Mouse (Mus musculus): ENCODE data around the gene Lgals8. TPM values are rescaled to one million over a fixed set of nuclear protein-coding genes. Genes with fewer than 3 reads are reported as not detected.
"Not testable (repeated sequence)": the region's sequence is repeated elsewhere in the genome, so short reads cannot be mapped to it uniquely, and the experiment has no call there.

Gene Lgals8
- polyA plus RNA-seq, 1 experiment = 35.9 TPM

DNA sequence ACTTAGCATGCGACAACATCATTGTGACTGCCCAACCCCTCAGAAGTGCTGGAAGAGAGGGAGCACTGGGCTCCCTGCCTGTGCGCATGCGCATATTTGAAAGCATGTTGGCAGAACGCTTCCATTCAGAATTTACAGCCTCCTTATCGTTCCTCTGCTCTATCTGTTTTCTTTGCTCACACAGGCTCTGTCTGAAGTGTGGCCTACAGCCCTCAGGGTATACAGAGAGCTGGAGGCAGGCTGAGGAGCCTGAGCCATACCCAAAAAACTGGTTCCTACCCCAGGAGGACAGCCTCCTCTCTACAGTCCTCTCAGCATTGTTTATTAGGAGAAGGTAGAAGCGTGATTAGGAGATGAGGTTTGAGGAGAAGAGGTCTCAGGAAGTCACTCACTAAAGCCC, 15.1 kb upstream of the Lgals8 start:
- peaks cover 11% of the 10 kb centered on the region for H3K4me1 ChIP-seq (replicated peaks; ENCODE audit: control insufficient read depth, insufficient read depth, low read length)
- no peaks in the 10 kb centered on the region for H3K36me3 ChIP-seq (ENCODE audit: control insufficient read depth, insufficient read depth, low read length)
- no peak for DNase-seq
- no peak overlapping the region for H3K4me3 ChIP-seq (ENCODE audit: control insufficient read depth, insufficient read depth, low read length)
- WGBS = 95% methylated on average over 6 of the region's 6 CpGs
- no peak overlapping the region for H3K27ac ChIP-seq (ENCODE audit: control insufficient read depth, insufficient read depth, low read length)
- TF ChIP-seq CTCF (IDR thresholded peaks at IDR 0.05; ENCODE audit: borderline replicate concordance, control insufficient read depth, extremely low read depth, insufficient read depth, low read length, poor library complexity) = no peak
- TF ChIP-seq POLR2A (IDR thresholded peaks at IDR 0.05; ENCODE audit: control insufficient read depth, extremely low read depth, insufficient read depth, low read length, poor library complexity) = no peak
- H3K27me3 ChIP-seq (ENCODE audit: control insufficient read depth, insufficient read depth, low read length) = no peaks in the 10 kb centered on the region

DNA sequence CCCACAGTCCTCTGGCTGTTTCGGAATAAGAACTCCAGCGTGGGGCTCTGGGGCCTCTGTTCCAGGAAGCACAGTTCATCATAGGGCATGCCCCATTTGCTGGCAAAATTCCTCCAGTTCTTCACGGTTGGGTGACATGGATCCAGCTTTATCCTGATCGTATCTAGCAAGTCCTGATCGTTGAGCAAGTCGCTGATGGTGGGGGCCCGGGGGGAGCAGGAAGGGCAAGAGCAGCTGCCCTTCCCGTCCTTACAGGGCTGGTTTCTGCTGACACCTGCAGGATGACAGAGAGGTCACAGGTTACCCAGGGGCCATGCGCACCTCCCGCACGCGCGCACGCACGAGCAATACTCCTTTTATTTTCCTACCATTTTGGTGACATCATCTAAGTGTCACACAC, 13.6 kb upstream of the Lgals8 start:
- DNase-seq = no peak
- no peaks in the 10 kb centered on the region for H3K36me3 ChIP-seq (ENCODE audit: control insufficient read depth, insufficient read depth, low read length)
- no peak overlapping the region for H3K27ac ChIP-seq (ENCODE audit: control insufficient read depth, insufficient read depth, low read length)
- H3K4me1 ChIP-seq (replicated peaks; ENCODE audit: control insufficient read depth, insufficient read depth, low read length) = peaks cover 11% of the 10 kb centered on the region
- H3K4me3 ChIP-seq (ENCODE audit: control insufficient read depth, insufficient read depth, low read length) = no peak overlapping the region
- 87% methylated on average over 15 of the region's 15 CpGs for WGBS
- H3K27me3 ChIP-seq (ENCODE audit: control insufficient read depth, insufficient read depth, low read length) = no peaks in the 10 kb centered on the region
- TF ChIP-seq CTCF (IDR thresholded peaks at IDR 0.05; ENCODE audit: borderline replicate concordance, control insufficient read depth, extremely low read depth, insufficient read depth, low read length, poor library complexity) (no peak), POLR2A (IDR thresholded peaks at IDR 0.05; ENCODE audit: control insufficient read depth, extremely low read depth, insufficient read depth, low read length, poor library complexity) (no peak)

DNA sequence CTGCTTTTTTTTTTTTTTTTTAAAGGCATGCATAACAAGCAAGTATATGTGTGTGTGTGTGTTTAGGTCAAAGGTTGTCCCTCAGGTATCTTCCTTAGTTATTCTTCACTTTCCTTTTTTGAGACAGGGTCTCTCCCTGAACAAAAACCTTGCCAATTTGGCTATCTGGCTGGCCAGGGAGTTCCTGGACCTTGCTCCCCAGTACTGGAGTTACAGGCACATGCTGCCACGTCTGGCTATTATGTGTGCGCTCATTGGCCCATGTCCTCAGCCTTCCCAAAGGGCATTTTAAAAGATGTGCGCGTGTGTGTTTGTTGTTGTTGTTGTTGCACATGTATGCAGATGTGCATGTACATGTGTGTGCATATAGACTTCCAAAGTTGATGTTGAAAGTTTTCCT, 12.1 kb upstream of the Lgals8 start:
- H3K4me1 ChIP-seq (replicated peaks; ENCODE audit: control insufficient read depth, insufficient read depth, low read length) = peaks cover 11% of the 10 kb centered on the region
- DNase-seq = no peak
- TF ChIP-seq POLR2A (IDR thresholded peaks at IDR 0.05; ENCODE audit: control insufficient read depth, extremely low read depth, insufficient read depth, low read length, poor library complexity) = no peak
- no peak for TF ChIP-seq CTCF (IDR thresholded peaks at IDR 0.05; ENCODE audit: borderline replicate concordance, control insufficient read depth, extremely low read depth, insufficient read depth, low read length, poor library complexity)
- no peak overlapping the region for H3K27ac ChIP-seq (ENCODE audit: control insufficient read depth, insufficient read depth, low read length)
- no peaks in the 10 kb centered on the region for H3K27me3 ChIP-seq (ENCODE audit: control insufficient read depth, insufficient read depth, low read length)
- no peaks in the 10 kb centered on the region for H3K36me3 ChIP-seq (ENCODE audit: control insufficient read depth, insufficient read depth, low read length)
- WGBS = 97% methylated on average over 4 of the region's 4 CpGs
- no peak overlapping the region for H3K4me3 ChIP-seq (ENCODE audit: control insufficient read depth, insufficient read depth, low read length)

DNA sequence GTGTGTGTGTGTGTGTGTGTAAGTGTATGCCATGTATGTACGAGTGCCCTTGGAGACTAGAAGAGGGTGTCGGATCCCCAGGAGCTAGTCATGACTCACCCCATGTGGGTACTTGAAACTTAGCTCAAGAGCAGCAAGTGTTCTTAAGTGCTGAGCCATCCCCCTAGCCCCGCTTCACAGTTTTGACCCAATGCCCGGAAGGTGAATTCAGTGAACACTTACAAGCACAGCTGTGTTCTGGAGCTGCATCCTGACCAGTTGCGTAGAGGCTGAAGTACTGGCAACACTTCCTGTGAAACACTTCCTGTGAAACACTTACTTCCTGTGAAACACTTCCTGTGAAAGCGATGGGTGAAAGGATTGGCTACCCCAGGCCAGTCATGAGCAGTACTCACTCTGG, 10.5 kb upstream of the Lgals8 start:
- no peak for TF ChIP-seq CTCF (IDR thresholded peaks at IDR 0.05; ENCODE audit: borderline replicate concordance, control insufficient read depth, extremely low read depth, insufficient read depth, low read length, poor library complexity)
- TF ChIP-seq POLR2A (IDR thresholded peaks at IDR 0.05; ENCODE audit: control insufficient read depth, extremely low read depth, insufficient read depth, low read length, poor library complexity) = no peak
- Histone ChIP-seq H3K4me3 (ENCODE audit: control insufficient read depth, insufficient read depth, low read length) (no peak overlapping the region), H3K4me1 (replicated peaks; ENCODE audit: control insufficient read depth, insufficient read depth, low read length) (peaks cover 11% of the 10 kb centered on the region), H3K27me3 (ENCODE audit: control insufficient read depth, insufficient read depth, low read length) (no peaks in the 10 kb centered on the region), H3K36me3 (ENCODE audit: control insufficient read depth, insufficient read depth, low read length) (no peaks in the 10 kb centered on the region), H3K27ac (ENCODE audit: control insufficient read depth, insufficient read depth, low read length) (peak overlapping the region; percentile 3; the same call in 1 of the 2 replicates)
- WGBS = 80% methylated on average over 6 of the region's 6 CpGs
- peak; percentile 14 for DNase-seq

DNA sequence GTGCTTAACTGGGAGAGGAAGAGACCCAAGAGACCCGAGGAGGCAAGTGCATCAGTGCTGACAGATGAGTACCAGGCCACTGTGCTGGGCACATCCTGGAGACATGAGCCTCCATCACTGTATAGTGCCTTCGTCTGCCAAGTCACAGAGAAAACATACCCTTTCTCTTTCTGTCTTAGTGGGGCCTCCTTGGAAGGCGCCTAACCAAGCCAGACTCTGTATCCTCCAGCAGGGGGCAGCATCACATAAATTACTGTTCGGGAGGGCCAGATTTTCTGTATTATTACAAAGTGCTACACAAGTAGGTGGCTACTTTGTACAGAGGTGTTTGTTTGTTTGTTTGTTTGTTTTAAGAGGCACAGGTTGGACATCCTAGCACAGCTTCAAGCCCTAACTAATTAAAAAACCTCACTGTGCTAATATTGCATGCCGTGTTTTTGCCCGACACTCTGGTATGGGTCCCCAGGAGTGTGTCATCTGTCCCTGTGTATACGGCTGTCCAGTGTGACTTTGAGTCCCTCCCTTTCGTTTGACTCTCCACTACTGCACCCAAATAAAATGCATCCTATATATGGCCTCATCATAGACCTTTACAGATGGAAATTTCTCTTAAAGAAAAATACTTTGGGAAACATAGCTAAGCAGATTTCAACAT, 9.1 kb upstream of the Lgals8 start:
- no peak for TF ChIP-seq CTCF (IDR thresholded peaks at IDR 0.05; ENCODE audit: borderline replicate concordance, control insufficient read depth, extremely low read depth, insufficient read depth, low read length, poor library complexity)
- TF ChIP-seq POLR2A (IDR thresholded peaks at IDR 0.05; ENCODE audit: control insufficient read depth, extremely low read depth, insufficient read depth, low read length, poor library complexity) = no peak
- WGBS = 46% methylated on average over 8 of the region's 8 CpGs
- no peaks in the 10 kb centered on the region for H3K27me3 ChIP-seq (ENCODE audit: control insufficient read depth, insufficient read depth, low read length)
- peak; percentile 83 for DNase-seq
- H3K4me3 ChIP-seq (ENCODE audit: control insufficient read depth, insufficient read depth, low read length) = no peak overlapping the region
- H3K36me3 ChIP-seq (ENCODE audit: control insufficient read depth, insufficient read depth, low read length) = no peaks in the 10 kb centered on the region
- H3K4me1 ChIP-seq (replicated peaks; ENCODE audit: control insufficient read depth, insufficient read depth, low read length) = peaks cover 11% of the 10 kb centered on the region
- H3K27ac ChIP-seq (ENCODE audit: control insufficient read depth, insufficient read depth, low read length) = no peak overlapping the region

DNA sequence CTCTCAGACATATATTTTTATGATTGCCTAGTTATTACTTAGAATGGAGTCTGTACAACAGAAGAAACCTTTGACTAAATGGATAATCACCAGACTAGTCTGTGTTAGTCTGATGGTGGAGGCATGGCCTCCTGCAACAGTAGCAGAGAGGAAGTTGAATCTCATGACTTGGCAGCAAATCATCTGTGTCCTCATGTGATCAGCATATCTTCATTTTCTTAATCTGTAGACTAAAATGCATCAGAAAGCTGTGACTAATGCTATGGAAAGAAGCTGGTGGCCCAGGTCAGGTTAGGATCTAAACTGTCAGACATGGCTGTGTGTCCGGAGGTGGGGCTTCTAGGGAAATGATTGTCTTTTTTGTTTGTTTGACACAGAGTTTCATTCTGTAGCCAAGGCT, 3.7 kb upstream of the Lgals8 start:
- H3K4me1 ChIP-seq (replicated peaks; ENCODE audit: control insufficient read depth, insufficient read depth, low read length) = no peaks in the 10 kb centered on the region
- no peak overlapping the region for H3K27ac ChIP-seq (ENCODE audit: control insufficient read depth, insufficient read depth, low read length)
- DNase-seq = no peak
- no peak overlapping the region for H3K4me3 ChIP-seq (ENCODE audit: control insufficient read depth, insufficient read depth, low read length)
- H3K27me3 ChIP-seq (ENCODE audit: control insufficient read depth, insufficient read depth, low read length) = no peaks in the 10 kb centered on the region
- H3K36me3 ChIP-seq (ENCODE audit: control insufficient read depth, insufficient read depth, low read length) = no peaks in the 10 kb centered on the region
- WGBS = 81% methylated on average over 1 of the region's 1 CpGs
- TF ChIP-seq POLR2A (IDR thresholded peaks at IDR 0.05; ENCODE audit: control insufficient read depth, extremely low read depth, insufficient read depth, low read length, poor library complexity) (no peak), CTCF (IDR thresholded peaks at IDR 0.05; ENCODE audit: borderline replicate concordance, control insufficient read depth, extremely low read depth, insufficient read depth, low read length, poor library complexity) (no peak)

DNA sequence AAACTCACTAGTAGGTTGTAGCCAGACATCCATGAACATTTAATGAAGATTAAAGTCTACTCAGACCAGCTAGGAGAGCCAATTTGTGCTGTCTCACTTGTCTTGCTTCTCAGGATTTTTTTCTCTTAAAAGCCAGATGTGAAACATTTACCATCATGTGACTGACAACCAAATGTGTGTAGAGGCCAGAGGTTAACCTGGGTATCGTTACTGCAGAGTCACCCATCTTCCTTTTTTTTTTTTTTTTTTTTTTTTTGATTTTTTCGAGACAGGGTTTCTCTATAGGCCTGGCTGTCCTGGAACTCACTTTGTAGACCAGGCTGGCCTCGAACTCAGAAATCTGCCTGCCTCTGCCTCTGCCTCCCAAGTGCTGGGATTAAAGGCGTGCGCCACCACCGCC, 585 bp downstream of the Lgals8 start:
- not testable (repeated sequence) for DNase-seq; H3K4me3 ChIP-seq (ENCODE audit: control insufficient read depth, insufficient read depth, low read length); H3K36me3 ChIP-seq (ENCODE audit: control insufficient read depth, insufficient read depth, low read length); H3K4me1 ChIP-seq (replicated peaks; ENCODE audit: control insufficient read depth, insufficient read depth, low read length); H3K27me3 ChIP-seq (ENCODE audit: control insufficient read depth, insufficient read depth, low read length); H3K27ac ChIP-seq (ENCODE audit: control insufficient read depth, insufficient read depth, low read length)
- 84% methylated on average over 6 of the region's 6 CpGs for WGBS

Data from thymus, adult 2 months (tissue).